Mouse (Mus musculus): ENCODE data around the gene Kcnq1. TPM values are rescaled to one million over a fixed set of nuclear protein-coding genes. Genes with fewer than 3 reads are reported as not detected.
A peak's percentile ranks its signal among the peaks of the same experiment; 100 is the strongest.

Kcnq1 gene
- polyA plus RNA-seq, 1 experiment from 2014 or later, result 17.8 TPM

- Histone ChIP-seq H3K4me1 (replicated peaks; ENCODE audit: control insufficient read depth, insufficient read depth) (no peaks in the 10 kb centered on the region), H3K9me3 (ENCODE audit: control insufficient read depth, low read length) (no peaks in the 10 kb centered on the region), H3K27ac (replicated peaks) (no peak overlapping the region), H3K36me3 (ENCODE audit: control insufficient read depth, insufficient read depth, low read length) (no peaks in the 10 kb centered on the region), H3K4me3 (ENCODE audit: low read depth, low read length) (no peak overlapping the region), H3K27me3 (ENCODE audit: control insufficient read depth, insufficient read depth, low read length) (no peaks in the 10 kb centered on the region), H3K9ac (ENCODE audit: low read length) (no peak overlapping the region), H3K4me2 (replicated peaks; ENCODE audit: low read depth) (no peak overlapping the region)
- no peak for TF ChIP-seq EP300 (optimal IDR thresholded peaks at IDR 0.05)
- TF ChIP-seq CTCF (IDR thresholded peaks at IDR 0.05; ENCODE audit: low read depth), result no peak
- DNase-seq (ENCODE audit: low spot score), result no peak
- no peak for ATAC-seq (ENCODE audit: low FRiP score, low TSS enrichment)
- WGBS, result 61% methylated on average over 15 of the region's 15 CpGs
Measured at GRCm38 (mm10) chr7:143197951-143198440, 91.8 kb downstream of the Kcnq1 start.

- no peak for ATAC-seq (ENCODE audit: low FRiP score, low TSS enrichment)
- DNase-seq (ENCODE audit: low spot score), result no peak
- H3K9me3 ChIP-seq (ENCODE audit: control insufficient read depth, low read length), result no peaks in the 10 kb centered on the region
- no peak overlapping the region for H3K9ac ChIP-seq (ENCODE audit: low read length)
- 53% methylated on average over 7 of the region's 7 CpGs for WGBS
- no peak overlapping the region for H3K4me3 ChIP-seq (ENCODE audit: low read depth, low read length)
- no peaks in the 10 kb centered on the region for H3K4me1 ChIP-seq (replicated peaks; ENCODE audit: control insufficient read depth, insufficient read depth)
- no peak overlapping the region for H3K4me2 ChIP-seq (replicated peaks; ENCODE audit: low read depth)
- H3K27me3 ChIP-seq (ENCODE audit: control insufficient read depth, insufficient read depth, low read length), result no peaks in the 10 kb centered on the region
- H3K27ac ChIP-seq (replicated peaks), result no peak overlapping the region
- no peaks in the 10 kb centered on the region for H3K36me3 ChIP-seq (ENCODE audit: control insufficient read depth, insufficient read depth, low read length)
- TF ChIP-seq CTCF (IDR thresholded peaks at IDR 0.05; ENCODE audit: low read depth) (no peak), EP300 (optimal IDR thresholded peaks at IDR 0.05) (no peak)
Measured at GRCm38 (mm10) chr7:143198443-143198842, 92.3 kb downstream of the Kcnq1 start.

GRCm38 (mm10) chr7:143201255-143201654, 95.1 kb downstream of the Kcnq1 start:
- no peaks in the 10 kb centered on the region for H3K27me3 ChIP-seq (ENCODE audit: control insufficient read depth, insufficient read depth, low read length)
- H3K9ac ChIP-seq (ENCODE audit: low read length), result no peak overlapping the region
- H3K36me3 ChIP-seq (ENCODE audit: control insufficient read depth, insufficient read depth, low read length), result no peaks in the 10 kb centered on the region
- H3K9me3 ChIP-seq (ENCODE audit: control insufficient read depth, low read length), result no peaks in the 10 kb centered on the region
- DNase-seq (ENCODE audit: low spot score) (peak; percentile 23), ATAC-seq (ENCODE audit: low FRiP score, low TSS enrichment) (0 out of 2 replicates have a peak, but pooled peaks have one; percentile 61)
- no peak overlapping the region for H3K4me2 ChIP-seq (replicated peaks; ENCODE audit: low read depth)
- H3K4me3 ChIP-seq (ENCODE audit: low read depth, low read length), result no peak overlapping the region
- 63% methylated on average over 2 of the region's 2 CpGs for WGBS
- H3K4me1 ChIP-seq (replicated peaks; ENCODE audit: control insufficient read depth, insufficient read depth), result no peaks in the 10 kb centered on the region
- TF ChIP-seq EP300 (optimal IDR thresholded peaks at IDR 0.05) (no peak), CTCF (IDR thresholded peaks at IDR 0.05; ENCODE audit: low read depth) (no peak)
- H3K27ac ChIP-seq (replicated peaks), result 0 out of 2 replicates have a peak overlapping the region, but pooled peaks have one; percentile 40

- WGBS, result 94% methylated on average over 6 of the region's 6 CpGs
- no peak for TF ChIP-seq CTCF (IDR thresholded peaks at IDR 0.05; ENCODE audit: low read depth)
- TF ChIP-seq EP300 (optimal IDR thresholded peaks at IDR 0.05), result no peak
- no peak overlapping the region for H3K4me3 ChIP-seq (ENCODE audit: low read depth, low read length)
Measured at GRCm38 (mm10) chr7:143203897-143204296, 97.7 kb downstream of the Kcnq1 start.

GRCm38 (mm10) chr7:143207044-143207443, 100.9 kb downstream of the Kcnq1 start:
- H3K4me3 ChIP-seq (ENCODE audit: low read depth, low read length), result no peak overlapping the region
- H3K27ac ChIP-seq (replicated peaks), result no peak overlapping the region
- no peak overlapping the region for H3K4me2 ChIP-seq (replicated peaks; ENCODE audit: low read depth)
- H3K27me3 ChIP-seq (ENCODE audit: control insufficient read depth, insufficient read depth, low read length), result no peaks in the 10 kb centered on the region
- no peaks in the 10 kb centered on the region for H3K4me1 ChIP-seq (replicated peaks; ENCODE audit: control insufficient read depth, insufficient read depth)
- ATAC-seq (ENCODE audit: low FRiP score, low TSS enrichment), result no peak
- no peak overlapping the region for H3K9ac ChIP-seq (ENCODE audit: low read length)
- no peak for DNase-seq (ENCODE audit: low spot score)
- no peaks in the 10 kb centered on the region for H3K36me3 ChIP-seq (ENCODE audit: control insufficient read depth, insufficient read depth, low read length)
- TF ChIP-seq EP300 (optimal IDR thresholded peaks at IDR 0.05) (no peak), CTCF (IDR thresholded peaks at IDR 0.05; ENCODE audit: low read depth) (no peak)
- WGBS, result 53% methylated on average over 4 of the region's 4 CpGs
- no peaks in the 10 kb centered on the region for H3K9me3 ChIP-seq (ENCODE audit: control insufficient read depth, low read length)

More at GRCm38 (mm10) chr7:143203897-143204296, 97.7 kb downstream of the Kcnq1 start:
- Histone ChIP-seq H3K27ac (replicated peaks) (no peak overlapping the region), H3K36me3 (ENCODE audit: control insufficient read depth, insufficient read depth, low read length) (no peaks in the 10 kb centered on the region), H3K27me3 (ENCODE audit: control insufficient read depth, insufficient read depth, low read length) (no peaks in the 10 kb centered on the region), H3K9me3 (ENCODE audit: control insufficient read depth, low read length) (no peaks in the 10 kb centered on the region), H3K4me2 (replicated peaks; ENCODE audit: low read depth) (no peak overlapping the region), H3K9ac (ENCODE audit: low read length) (no peak overlapping the region), H3K4me1 (replicated peaks; ENCODE audit: control insufficient read depth, insufficient read depth) (no peaks in the 10 kb centered on the region)
- ATAC-seq (ENCODE audit: low FRiP score, low TSS enrichment) (no peak), DNase-seq (ENCODE audit: low spot score) (no peak)

- Histone ChIP-seq H3K27ac (replicated peaks) (no peak overlapping the region), H3K4me3 (ENCODE audit: low read depth, low read length) (no peak overlapping the region), H3K9ac (ENCODE audit: low read length) (no peak overlapping the region), H3K9me3 (ENCODE audit: control insufficient read depth, low read length) (no peaks in the 10 kb centered on the region), H3K4me2 (replicated peaks; ENCODE audit: low read depth) (no peak overlapping the region), H3K27me3 (ENCODE audit: control insufficient read depth, insufficient read depth, low read length) (no peaks in the 10 kb centered on the region), H3K4me1 (replicated peaks; ENCODE audit: control insufficient read depth, insufficient read depth) (no peaks in the 10 kb centered on the region), H3K36me3 (ENCODE audit: control insufficient read depth, insufficient read depth, low read length) (no peaks in the 10 kb centered on the region)
- 67% methylated on average over 4 of the region's 4 CpGs for WGBS
- DNase-seq (ENCODE audit: low spot score) (no peak), ATAC-seq (ENCODE audit: low FRiP score, low TSS enrichment) (no peak)
- TF ChIP-seq EP300 (optimal IDR thresholded peaks at IDR 0.05) (no peak), CTCF (IDR thresholded peaks at IDR 0.05; ENCODE audit: low read depth) (no peak)
Measured at GRCm38 (mm10) chr7:143210796-143211195, 104.6 kb downstream of the Kcnq1 start.
